Mouse (Mus musculus) small intestine, adult 2 months (tissue): Measurements from ENCODE around the gene Akap2.

ENCODE experiments used
- CTCF ChIP-seq: fragments of 200-500 bp; IDR thresholded peaks from 2 replicates; pipeline ENCODE4 v1.5.1; 2012; ENCODE audit warnings: low read depth, mild to moderate bottlenecking, control low read depth, inconsistent platforms, low read length, moderate library complexity, mixed read lengths; ENCODE audit not compliant: insufficient replicate concordance, insufficient read length; ENCODE audit errors: extremely low read depth
- POLR2A ChIP-seq: fragments of 200-500 bp; IDR thresholded peaks from 2 replicates; pipeline ENCODE4 v1.6.1; 2012; ENCODE audit warnings: low read depth, mild to moderate bottlenecking, control low read depth, inconsistent platforms, low read length, moderate library complexity

DNA sequence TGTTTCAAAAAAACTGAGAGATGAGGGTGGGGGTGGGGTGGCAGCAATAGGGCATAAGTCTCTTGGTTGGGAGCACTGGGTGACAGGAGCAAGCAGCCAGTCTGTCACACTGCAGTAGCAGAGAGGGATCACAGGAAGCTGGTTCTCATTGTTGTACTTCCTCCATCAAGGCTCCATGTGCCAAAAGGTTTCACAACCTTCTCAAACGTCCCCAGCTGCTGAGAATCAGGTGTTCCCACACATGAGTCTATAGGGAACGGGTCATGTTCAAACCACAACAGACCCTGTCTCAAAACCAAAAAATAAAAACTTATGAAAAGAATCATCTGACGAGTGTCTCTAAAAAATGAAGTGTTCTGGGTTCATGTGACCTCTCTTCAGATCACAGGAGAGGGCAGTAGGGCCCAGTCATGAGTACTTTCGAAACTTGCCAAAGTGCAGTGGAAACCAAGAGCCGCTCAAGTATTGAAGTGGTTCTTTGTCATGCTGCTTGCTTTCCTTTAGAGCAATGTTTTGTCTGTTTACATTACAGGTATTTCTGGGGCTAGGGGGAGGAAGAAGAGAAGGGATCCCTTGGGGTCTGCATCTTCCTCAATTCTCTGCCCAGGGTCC, 213.2 kb downstream of the Akap2 start:
- TF ChIP-seq CTCF (no peak), POLR2A (no peak)
